Mouse (Mus musculus): ENCODE measurements at regions not wholly inside any gene's neighbourhood (a gene's known extent, or its start where the extent isn't known, plus 50 kb on each side); places are given as distances from the start of the nearest gene placed in this dataset.

DNA sequence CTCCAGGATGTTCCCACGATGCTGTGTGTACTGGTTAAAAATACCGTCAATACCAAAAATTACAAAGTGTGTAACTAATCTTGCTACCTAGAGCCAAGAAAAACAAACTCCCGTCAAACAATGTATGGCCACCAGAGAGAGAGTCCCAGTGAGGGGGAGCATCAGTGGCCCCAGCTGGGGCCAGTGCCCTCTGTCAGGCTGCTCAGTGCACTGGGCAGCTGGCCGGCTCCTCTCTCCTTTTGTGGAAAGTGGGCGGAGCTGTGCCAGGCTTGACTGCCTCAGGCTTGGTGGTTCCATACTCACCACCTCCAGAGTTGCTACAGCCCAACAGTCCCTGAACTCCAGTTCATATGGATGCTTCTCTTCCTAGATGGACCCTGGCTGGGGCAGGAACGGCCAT lies 53.8 kb upstream of the Sept5 start:
- no peak for DNase-seq

DNA sequence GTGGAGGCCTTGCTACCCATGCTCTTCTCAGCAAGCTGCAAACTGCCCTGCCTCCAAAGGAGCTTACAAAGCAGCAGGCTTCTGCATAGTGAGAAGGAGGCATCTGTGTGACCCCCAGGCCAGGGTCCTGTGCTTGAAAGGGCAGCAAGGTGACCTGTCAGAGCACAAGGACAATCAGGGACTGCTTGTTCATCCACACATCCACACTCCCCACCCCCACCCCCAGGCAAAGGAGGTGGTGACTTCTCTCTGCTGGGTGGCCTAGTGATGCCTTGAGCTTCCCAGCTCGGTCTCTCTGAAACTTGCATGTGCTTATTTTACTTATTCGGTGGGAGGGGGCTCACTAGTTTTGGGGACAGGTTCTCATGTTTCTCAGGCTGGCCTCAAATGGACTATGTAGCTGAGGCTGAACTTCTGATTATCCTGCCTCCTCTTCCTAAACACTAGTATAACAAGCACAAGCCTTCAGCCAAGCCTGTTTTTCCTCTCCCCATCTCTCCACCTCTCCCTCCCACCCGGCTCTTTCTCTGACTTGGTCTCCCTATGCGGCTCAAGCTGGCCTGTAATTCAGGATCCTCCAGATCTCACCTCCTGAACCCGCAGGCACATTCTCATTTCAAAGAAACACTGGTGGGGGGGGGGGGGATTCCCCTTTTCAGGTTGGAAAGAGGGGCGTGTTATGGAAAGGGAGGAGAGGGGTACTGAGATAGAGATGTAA lies 56.4 kb upstream of the Sept5 start:
- DNase-seq = no peak

DNA sequence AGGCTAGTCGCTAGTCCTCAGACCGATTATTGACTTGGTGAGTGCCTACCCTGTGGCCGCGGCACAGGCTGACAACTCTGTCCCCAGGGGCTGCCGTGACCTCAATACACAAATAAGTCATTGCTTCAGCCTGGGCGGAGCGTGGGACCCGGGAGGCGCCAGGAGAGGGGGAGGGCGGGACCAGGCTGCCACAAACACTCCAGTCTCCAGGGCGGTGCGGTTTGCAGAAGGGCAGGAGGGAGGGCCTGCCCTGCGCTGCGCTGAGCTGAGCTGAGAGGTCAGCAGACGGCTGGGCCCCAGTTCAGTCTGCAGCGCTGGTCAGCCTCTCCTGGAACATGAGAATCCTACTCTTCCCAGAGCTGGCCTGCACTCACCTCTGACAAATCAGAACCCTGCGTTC lies 57.2 kb upstream of the Sept5 start:
- DNase-seq = peak; percentile 40

DNA sequence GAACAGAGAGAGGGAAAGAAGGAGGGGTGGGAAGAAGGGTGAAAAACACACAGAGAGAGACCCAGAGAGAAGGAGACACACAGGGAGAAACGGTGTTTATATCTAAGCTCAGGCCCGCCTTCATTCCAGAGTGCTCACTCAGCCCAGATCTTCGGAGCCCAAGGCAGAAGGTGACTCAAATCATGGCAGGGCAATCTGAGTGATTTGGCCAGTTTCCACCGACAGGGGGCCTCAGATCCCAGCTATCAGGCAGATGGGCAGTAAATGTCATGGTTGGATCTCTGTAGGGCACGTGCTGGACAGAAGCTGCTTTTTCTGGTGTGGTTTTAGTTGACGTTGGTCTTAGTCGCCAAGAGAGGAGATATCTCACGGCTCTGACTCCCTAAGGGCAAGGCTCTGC lies 57.6 kb upstream of the Sept5 start:
- DNase-seq = peak; percentile 73

DNA sequence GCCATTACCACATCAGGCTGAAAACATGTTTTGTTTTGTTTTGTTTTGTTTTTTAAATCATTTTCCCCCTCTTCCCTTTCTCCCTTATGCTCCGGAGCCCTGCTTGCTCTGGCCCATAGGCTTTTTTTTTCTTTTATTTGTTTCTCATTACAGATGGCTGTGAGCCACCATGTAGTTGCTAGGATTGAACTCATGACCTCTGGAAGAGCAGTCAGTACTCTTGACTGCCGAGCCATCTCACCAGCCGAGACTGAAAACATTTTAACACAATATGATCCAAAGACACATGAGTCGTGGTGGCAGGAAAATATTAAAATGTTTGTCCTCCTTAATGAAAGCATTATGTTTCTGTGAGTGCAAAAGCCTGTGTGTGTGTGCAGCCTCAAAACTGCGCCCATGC lies 65.8 kb upstream of the Sept5 start:
- DNase-seq = no peak

DNA sequence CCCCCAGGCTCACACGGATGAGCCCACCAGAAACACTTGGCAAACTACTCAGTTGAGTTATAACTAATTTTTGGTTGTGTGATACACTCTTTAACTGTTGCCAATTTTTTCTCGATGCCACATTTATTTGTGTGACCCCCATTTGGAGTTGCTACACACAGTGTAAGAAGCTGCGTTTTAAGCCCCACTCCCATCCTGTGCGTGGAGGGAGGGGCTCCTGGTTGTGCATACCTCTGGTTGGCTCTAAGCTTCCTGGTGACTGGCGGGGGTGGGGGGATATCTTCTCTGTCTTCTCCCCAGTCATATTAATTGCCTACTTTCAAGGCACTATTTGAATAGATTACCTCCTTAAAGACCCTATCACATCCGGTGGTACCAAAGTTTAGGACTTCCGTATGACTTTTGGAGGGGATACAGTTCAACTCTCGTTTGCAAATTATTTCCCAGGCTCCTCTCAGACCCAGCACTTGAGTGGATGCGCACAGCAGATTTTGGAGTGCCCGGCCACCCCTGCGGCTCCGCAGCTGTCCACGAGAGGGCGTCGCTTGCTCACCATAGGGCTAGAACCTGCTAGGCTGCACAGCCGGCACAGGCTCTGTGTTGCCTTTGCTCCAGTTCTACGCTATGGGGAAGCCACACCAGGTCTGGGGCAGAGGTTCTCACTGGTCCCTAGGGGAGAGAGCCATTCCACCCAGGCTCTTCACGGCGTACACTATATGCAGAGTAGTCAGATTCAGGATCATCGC lies 66.5 kb upstream of the Sept5 start:
- peak; percentile 94 for DNase-seq

DNA sequence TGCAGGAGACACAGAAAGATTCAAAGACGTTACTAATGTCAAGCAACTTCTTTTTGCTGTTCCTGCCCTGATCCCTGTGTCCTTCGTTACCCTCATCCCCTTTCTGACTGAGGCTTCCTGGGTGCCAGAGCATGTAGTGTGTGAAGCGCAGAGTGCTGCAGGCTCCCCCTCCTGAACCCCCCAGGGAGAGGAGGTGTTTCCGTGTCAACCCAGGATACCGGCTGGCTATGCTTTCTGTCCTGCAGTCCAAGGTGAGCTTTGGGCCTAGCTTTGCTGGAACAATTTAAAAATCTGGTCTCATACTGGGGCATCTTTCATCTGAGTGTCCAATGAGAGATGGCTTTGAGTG lies 67.0 kb upstream of the Sept5 start:
- DNase-seq = no peak

DNA sequence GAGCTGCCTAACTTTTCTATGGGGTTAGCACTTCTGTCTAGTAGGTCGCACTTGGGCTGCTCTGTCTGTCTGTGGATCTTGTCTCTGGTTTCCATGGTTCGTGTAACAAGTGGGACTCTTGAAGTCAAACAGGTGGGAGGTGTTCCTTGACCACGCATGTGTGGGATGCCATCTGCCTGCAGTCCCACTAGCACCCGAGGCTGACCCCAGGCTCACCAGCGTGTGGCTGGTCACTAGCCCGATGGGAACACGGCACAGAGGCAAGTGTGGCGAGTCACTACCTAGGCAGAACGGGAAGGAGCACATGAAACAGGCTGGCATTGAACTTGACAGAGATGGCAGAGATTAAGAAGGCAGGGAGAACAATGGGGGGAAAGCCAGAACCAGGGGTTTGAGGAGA lies 72.5 kb upstream of the Cldn5 start:
- DNase-seq = no peak

DNA sequence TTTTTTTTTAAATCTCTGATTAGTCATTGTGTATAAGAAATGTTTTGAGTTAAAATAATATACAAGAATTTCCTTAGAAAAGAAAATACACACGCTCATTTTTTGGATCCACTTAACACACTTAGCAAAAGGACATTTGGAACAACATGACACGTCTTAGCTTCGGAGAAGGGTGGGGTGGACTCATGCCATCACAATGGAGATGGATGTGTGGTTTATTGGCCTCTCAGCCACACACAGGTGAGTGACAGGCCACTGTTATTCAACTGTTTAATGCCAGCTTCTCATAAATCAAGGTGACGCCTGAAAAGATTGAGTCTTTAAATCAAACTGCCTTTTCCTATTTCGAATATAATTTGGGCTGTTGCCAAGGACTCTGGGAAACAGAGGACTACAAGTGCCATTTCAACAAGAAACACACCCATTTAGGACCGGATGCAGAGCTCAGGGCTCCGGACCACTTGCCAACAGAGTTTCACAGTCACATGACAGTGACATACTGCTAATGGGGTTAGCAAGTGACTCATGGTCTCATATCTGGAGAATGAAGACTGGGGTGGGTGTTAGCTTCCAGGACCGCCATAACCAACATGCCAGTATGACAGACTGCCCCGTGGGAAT lies 71.5 kb upstream of the Cldn5 start:
- DNase-seq = no peak

DNA sequence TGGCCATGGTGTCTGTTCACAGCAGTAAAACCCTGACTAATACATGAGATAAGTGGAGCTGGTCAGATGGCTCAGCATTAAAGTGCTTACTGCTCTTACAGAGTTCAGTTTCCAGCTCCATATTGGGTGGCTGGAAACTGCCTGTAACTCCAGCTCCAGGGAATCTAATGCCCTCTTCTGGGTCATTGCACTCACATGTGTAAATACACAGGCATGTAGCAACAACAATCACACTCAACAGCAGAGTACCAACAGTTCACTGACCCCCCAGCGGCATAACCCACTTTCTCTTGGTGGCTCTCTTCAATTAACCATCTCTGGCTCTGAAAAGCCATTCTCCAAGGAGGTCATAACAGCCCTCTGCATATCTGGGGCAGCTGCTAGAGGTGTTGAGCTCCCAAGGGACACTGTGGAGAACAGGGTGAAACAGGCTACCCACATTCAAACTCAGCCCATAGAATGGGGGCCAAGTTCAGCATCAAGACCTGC lies 65.0 kb upstream of the Cldn5 start:
- no peak for DNase-seq

DNA sequence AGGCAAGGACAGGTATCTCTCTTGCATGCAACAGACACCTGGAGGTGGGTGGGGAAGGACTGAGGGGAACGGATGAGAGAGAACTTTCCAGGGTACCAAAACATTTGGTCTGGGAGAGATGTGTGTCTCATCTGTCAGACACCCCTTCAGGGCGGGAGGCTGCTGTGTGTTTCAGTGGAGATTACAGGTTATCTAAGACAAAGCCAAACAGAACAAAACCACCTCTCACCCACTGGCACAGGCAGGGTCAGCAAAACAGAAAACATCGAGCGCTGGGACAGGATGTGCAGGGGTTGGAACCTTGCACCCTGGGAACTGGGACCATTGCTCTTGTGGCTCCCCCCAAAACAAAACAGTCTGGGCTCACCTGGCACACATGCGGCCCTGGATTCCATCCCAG lies 63.6 kb upstream of the Cldn5 start:
- no peak for DNase-seq

DNA sequence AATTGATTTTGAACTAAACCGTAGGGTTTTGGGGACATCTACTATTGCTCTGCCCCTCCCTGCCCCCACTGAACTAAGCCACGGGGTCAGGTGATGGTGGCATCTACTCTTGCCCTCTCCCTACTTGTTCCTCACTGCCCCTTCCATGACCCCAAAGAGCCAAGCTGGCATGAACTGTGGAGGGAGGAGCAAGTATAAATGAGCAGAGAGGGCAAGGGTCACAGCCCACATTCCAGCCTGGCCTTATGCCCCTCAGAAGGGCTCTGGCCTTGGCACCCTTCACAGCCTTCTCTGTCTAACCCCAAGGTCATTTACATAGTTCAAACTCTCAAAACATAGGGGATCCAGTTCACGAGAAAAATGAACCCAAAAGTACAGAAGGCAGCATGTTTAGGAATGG lies 61.3 kb upstream of the Cldn5 start:
- DNase-seq = no peak

DNA sequence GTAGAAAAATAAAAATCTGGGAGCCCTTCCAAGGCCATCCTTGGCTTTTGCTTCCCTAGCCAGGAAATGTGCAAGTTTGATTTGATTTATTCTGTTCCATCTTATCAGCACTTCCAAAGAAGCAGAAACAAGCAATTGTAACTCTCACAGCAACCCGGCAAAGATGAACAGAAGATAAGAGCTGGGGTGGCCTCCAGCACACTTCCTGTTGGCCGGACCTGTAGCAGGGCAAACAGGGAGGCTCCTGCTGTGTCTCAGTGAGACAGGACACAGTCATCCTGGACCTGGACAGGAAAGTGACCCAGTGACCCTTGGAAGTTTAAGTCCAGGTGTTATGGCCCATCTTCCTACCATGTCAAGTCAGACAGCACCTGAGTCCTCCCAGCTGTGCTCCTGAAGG lies 58.6 kb upstream of the Cldn5 start:
- no peak for DNase-seq

DNA sequence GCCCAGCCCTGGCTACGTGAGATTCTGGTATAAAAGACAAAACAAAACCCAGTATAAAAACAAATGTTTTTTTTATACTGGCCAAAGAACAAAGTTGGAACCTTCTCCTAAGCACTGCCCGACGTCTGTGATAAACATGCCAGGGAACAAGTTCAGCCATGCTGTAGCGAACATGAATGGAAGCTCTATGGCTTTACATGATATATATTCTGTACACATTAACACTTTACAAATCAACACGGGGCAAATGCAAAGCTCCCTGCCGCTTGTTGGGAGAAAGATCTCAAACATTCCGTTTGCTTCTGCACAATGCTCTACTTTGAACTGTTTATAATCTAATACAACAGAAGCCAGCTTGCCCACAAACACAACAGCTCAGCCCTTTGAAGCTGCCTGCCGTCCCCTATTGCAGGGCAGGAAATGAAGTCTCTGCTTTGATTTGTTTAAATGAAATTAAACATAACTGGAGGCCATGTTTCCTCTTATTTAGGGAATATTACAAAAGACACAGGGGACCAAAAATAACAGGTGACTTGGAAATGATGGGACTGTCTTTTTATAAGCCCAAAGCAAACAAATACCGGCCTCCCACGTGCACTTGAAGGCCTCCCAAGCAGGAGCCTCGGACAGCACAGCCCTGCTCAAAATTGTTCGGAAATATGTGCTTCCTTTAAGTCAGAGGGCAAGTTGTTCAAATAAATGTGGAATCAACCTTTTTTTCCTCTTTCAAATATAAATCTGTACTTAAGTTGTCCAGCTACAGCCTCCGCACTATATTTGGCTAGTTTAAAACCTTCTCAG lies 56.0 kb upstream of the Cldn5 start:
- DNase-seq = no peak

DNA sequence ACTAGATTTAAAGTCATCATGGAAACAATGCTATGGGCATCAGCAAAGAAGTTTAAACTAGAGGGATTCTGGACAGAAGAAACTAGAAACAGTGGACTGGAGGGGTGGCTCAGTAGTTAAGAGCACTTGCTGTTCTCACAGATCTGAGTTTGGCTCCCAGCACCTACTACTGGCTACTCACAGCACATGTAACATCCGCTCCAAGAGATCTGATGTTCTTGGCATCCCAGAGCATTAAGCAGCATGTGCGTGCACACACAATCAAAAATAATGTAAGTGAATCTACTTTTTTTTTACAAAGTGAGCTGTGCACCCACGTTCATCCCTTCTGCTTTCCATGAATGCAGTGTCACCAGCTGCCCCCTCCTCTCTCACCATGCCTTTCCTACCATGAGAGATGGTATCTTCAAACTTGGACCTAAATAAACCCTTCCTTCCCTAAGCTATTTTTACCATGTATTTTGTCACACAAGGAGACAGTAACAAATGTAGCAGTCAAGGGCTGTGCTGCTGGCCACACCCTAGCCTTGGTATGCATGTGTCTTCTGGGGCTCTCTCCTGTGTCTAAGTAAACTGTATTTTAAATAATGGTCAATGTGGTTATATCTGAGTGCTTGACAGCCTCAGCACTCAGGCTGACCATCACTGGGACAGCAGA lies 53.3 kb upstream of the Cldn5 start:
- no peak for DNase-seq

DNA sequence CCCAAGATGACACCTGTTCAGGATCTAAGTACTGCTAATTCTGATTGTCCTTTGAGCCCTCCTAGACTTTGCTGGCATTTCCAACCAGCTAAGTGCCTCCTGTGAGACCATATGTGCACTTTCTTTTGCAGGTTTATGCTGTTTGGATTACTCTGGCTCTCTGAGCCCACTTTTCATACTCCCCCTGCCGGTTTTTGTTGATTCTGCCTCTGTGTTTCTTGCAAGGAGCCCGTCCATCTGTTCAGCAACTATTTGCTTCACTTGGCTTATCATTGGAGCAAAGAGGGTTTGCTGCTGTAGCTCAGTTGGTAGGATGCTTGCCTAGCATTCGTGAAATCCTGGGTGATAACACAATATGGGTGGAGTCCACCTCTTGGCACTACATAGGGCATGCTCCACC lies 52.8 kb upstream of the Cldn5 start:
- no peak for DNase-seq

DNA sequence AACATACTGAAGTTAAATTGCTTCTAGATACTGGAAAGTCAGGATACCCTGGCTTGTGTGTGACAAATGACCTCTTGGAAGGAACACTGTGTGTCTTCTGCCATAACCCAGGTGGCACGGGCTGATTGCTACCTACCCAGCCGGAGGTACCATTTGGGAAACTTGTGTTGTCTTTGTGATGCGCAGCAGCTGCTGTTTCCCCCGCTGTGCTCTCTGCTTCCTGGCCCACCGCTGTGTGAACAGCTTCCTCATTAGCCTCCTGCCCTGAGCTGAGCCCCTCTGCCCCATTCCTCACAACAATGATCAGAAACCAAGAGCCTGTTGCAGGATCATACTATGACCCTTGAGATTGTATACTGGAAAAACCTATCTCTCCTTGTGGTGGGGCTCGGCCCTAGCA lies 51.9 kb upstream of the Cldn5 start:
- no peak for DNase-seq

All from thymus, postnatal 4 days (tissue).